Mouse (Mus musculus): ENCODE data around the gene Lap3.

Lap3 gene

GRCm38 (mm10) chr5:45493191-45494092 is at the start of gene Lap3:
Gene Lap3, plus strand, starts transcription at chr5:45493374.
- peak; percentile 96 to 97 for DNase-seq (ENCODE audit: low spot score in 2 of 2)

- no peak for DNase-seq (ENCODE audit: low spot score in 2 of 2)
Measured at GRCm38 (mm10) chr5:45444130-45444832, 48.9 kb upstream of the Lap3 start.

- DNase-seq (ENCODE audit: low spot score in 2 of 2): no peak
Measured at GRCm38 (mm10) chr5:45448676-45449075, 44.5 kb upstream of the Lap3 start.

GRCm38 (mm10) chr5:45449206-45449605 is 44.0 kb upstream of the Lap3 start:
- no peak for DNase-seq (ENCODE audit: low spot score in 2 of 2)

GRCm38 (mm10) chr5:45449831-45450716 is 43.1 kb upstream of the Lap3 start, which contains the start of gene Qdpr:
Gene Qdpr, minus strand, starts transcription at chr5:45450236.
- DNase-seq (ENCODE audit: low spot score in 2 of 2): peak; percentile 87 to 95

GRCm38 (mm10) chr5:45453451-45453850 is 39.7 kb upstream of the Lap3 start, which contains the start of gene Clrn2:
Gene Clrn2, plus strand, starts transcription at chr5:45453751.
- DNase-seq (ENCODE audit: low spot score in 2 of 2): no peak

GRCm38 (mm10) chr5:45454456-45454855 is 38.7 kb upstream of the Lap3 start:
- DNase-seq (ENCODE audit: low spot score in 2 of 2): no peak

GRCm38 (mm10) chr5:45472880-45473450 is 20.2 kb upstream of the Lap3 start:
- DNase-seq (ENCODE audit: low spot score in 2 of 2): no peak

GRCm38 (mm10) chr5:45473521-45473920 is 19.7 kb upstream of the Lap3 start:
- DNase-seq (ENCODE audit: low spot score in 2 of 2): no peak

- peak in 1 of 2 experiments; percentile 80 for DNase-seq (ENCODE audit: low spot score in 2 of 2)
Measured at GRCm38 (mm10) chr5:45474215-45474614, 19.0 kb upstream of the Lap3 start.

- no peak for DNase-seq (ENCODE audit: low spot score in 2 of 2)
Measured at GRCm38 (mm10) chr5:45474758-45475157, 18.4 kb upstream of the Lap3 start.

GRCm38 (mm10) chr5:45475771-45476170 is 17.4 kb upstream of the Lap3 start:
- DNase-seq (ENCODE audit: low spot score in 2 of 2): no peak

- peak; percentile 23 to 41 for DNase-seq (ENCODE audit: low spot score in 2 of 2)
Measured at GRCm38 (mm10) chr5:45476288-45476687, 16.9 kb upstream of the Lap3 start.

- no peak for DNase-seq (ENCODE audit: low spot score in 2 of 2)
Measured at GRCm38 (mm10) chr5:45477601-45478000, 15.6 kb upstream of the Lap3 start.

- DNase-seq (ENCODE audit: low spot score in 2 of 2): no peak
Measured at GRCm38 (mm10) chr5:45480066-45480465, 13.1 kb upstream of the Lap3 start.

- DNase-seq (ENCODE audit: low spot score in 2 of 2): no peak
Measured at GRCm38 (mm10) chr5:45481125-45481524, 12.0 kb upstream of the Lap3 start.

GRCm38 (mm10) chr5:45482607-45483006 is 10.6 kb upstream of the Lap3 start:
- no peak for DNase-seq (ENCODE audit: low spot score in 2 of 2)

- DNase-seq (ENCODE audit: low spot score in 2 of 2): no peak
Measured at GRCm38 (mm10) chr5:45483654-45484053, 9.5 kb upstream of the Lap3 start.

- DNase-seq (ENCODE audit: low spot score in 2 of 2): no peak
Measured at GRCm38 (mm10) chr5:45491776-45492175, 1.4 kb upstream of the Lap3 start.

GRCm38 (mm10) chr5:45494093-45494755 is 1.1 kb downstream of the Lap3 start:
- no peak for DNase-seq (ENCODE audit: low spot score in 2 of 2)
